Mouse (Mus musculus) olfactory bulb, adult 2 months (tissue): Measurements from ENCODE around the gene Tbc1d9b.

Experiments used
- CTCF ChIP-seq: fragments of 200-500 bp; IDR thresholded peaks from 2 replicates; pipeline ENCODE4 v1.5.1; 2012; ENCODE audit warnings: low read depth, mild to moderate bottlenecking, low read length, moderate library complexity; ENCODE audit not compliant: insufficient read depth
- POLR2A ChIP-seq: fragments of 200-500 bp; IDR thresholded peaks from 2 replicates; pipeline ENCODE4 v1.6.1; 2012; ENCODE audit warnings: mild to moderate bottlenecking, low read depth, low read length, moderate library complexity; ENCODE audit not compliant: insufficient read depth

- TF ChIP-seq POLR2A: no peak
- TF ChIP-seq CTCF: no peak
These were observed 72.2 kb downstream of the Tbc1d9b start for GRCm38 (mm10) chr11:50203302-50203827.
